In genomic region chr14:24650902-24651270, GRCm38 (mm10) we compare ENCODE assay signal across 11 mouse cellular contexts.
DNase-seq lines count a peak whose midpoint lies in the region; ATAC-seq lines count a peak whose summit lies in the region.
"Had no signal": no experiment of that assay in that cellular context is flagged by ENCODE, and none has a peak within 500 bp of the region (broad histone marks: within the 10 kb centered on the region; RNA-seq: fewer than 3 reads in every experiment).

No protein-coding gene starts in this region.

- DNase-seq in cerebellum, postnatal 10 days: peak; percentile 57 to 68
- DNase-seq in hindbrain, embryonic 11.5 days (ENCODE audit: low spot score): peak; percentile 30
- DNase-seq in kidney, adult 18-20 months: no peak
- no peak for DNase-seq in kidney, postnatal 25 days
- no peak for DNase-seq in cerebellum, adult 18-20 months
- DNase-seq: adrenal gland, postnatal 36 days; lung, postnatal 14 days had no signal

- H3K4me1 ChIP-seq in hindbrain, embryonic 11.5 days (replicated peaks; ENCODE audit: control insufficient read depth, insufficient read depth, low read length): no peaks in the 10 kb centered on the region
- peaks cover 43% of the 10 kb centered on the region for H3K4me1 ChIP-seq in midbrain, embryonic 13.5 days (replicated peaks)
- H3K4me1 ChIP-seq in stomach, embryonic 14.5 days (ENCODE audit: control insufficient read depth, insufficient read depth, low read length): no peaks in the 10 kb centered on the region

- H3K9me3 ChIP-seq in hindbrain, embryonic 11.5 days (ENCODE audit: control insufficient read depth, low read length): no peaks in the 10 kb centered on the region
- no peaks in the 10 kb centered on the region for H3K9me3 ChIP-seq in midbrain, embryonic 13.5 days
- no peaks in the 10 kb centered on the region for H3K9me3 ChIP-seq in stomach, embryonic 14.5 days (ENCODE audit: control insufficient read depth, low read depth, low read length)

- peak overlapping the region; percentile 7; the same call in 1 of the 2 replicates for H3K27ac ChIP-seq in hindbrain, embryonic 11.5 days (ENCODE audit: low read depth, low read length)
- peak overlapping the region; percentile 81 for H3K27ac ChIP-seq in midbrain, embryonic 13.5 days
- H3K27ac ChIP-seq in stomach, embryonic 14.5 days (ENCODE audit: low read length): no peak overlapping the region

- WGBS in hindbrain, embryonic 11.5 days: 42% methylated on average over 12 of the region's 12 CpGs
- WGBS in midbrain, embryonic 13.5 days: 33% methylated on average over 12 of the region's 12 CpGs
- WGBS in stomach, embryonic 14.5 days: 43% methylated on average over 12 of the region's 12 CpGs

- H3K4me2 ChIP-seq in hindbrain, embryonic 11.5 days (replicated peaks; ENCODE audit: low read depth, low read length): no peak overlapping the region
- H3K4me2 ChIP-seq in midbrain, embryonic 13.5 days (replicated peaks): no peak overlapping the region
- H3K4me2 ChIP-seq in stomach, embryonic 14.5 days (replicated peaks; ENCODE audit: low read depth, low read length): no peak overlapping the region
- H3K4me2 ChIP-seq: liver, embryonic 11.5 days had no signal

- no peaks in the 10 kb centered on the region for H3K36me3 ChIP-seq in hindbrain, embryonic 11.5 days (ENCODE audit: control insufficient read depth, insufficient read depth, low read length)
- no peaks in the 10 kb centered on the region for H3K36me3 ChIP-seq in midbrain, embryonic 13.5 days
- no peaks in the 10 kb centered on the region for H3K36me3 ChIP-seq in stomach, embryonic 14.5 days (ENCODE audit: control insufficient read depth, insufficient read depth, low read length)

- H3K4me3 ChIP-seq in hindbrain, embryonic 11.5 days (ENCODE audit: low read depth, low read length): no peak overlapping the region
- H3K4me3 ChIP-seq in midbrain, embryonic 13.5 days (replicated peaks): no peak overlapping the region
- H3K4me3 ChIP-seq in stomach, embryonic 14.5 days (ENCODE audit: low read depth, low read length): no peak overlapping the region

- ATAC-seq in cerebellum, adult (ENCODE audit: insufficient number of reproducible peaks, low FRiP score, low TSS enrichment): no peak
- ATAC-seq in hindbrain, embryonic 11.5 days (ENCODE audit: low FRiP score): no peak
- peak; percentile 47; the same call in 1 of the 2 replicates for ATAC-seq in midbrain, embryonic 13.5 days
- ATAC-seq in stomach, embryonic 14.5 days (ENCODE audit: insufficient number of reproducible peaks, insufficient read depth, low FRiP score, low read depth): peak; percentile 66; the same call in 1 of the 2 replicates

- H3K9ac ChIP-seq in hindbrain, embryonic 11.5 days (ENCODE audit: low read depth, low read length): no peak overlapping the region
- H3K9ac ChIP-seq in midbrain, embryonic 13.5 days (replicated peaks): 0 out of 2 replicates have a peak overlapping the region, but pooled peaks have one; percentile 15
- no peak overlapping the region for H3K9ac ChIP-seq in stomach, embryonic 14.5 days (replicated peaks; ENCODE audit: low read depth, low read length)

- no peaks in the 10 kb centered on the region for H3K27me3 ChIP-seq in hindbrain, embryonic 11.5 days (ENCODE audit: control insufficient read depth, insufficient read depth, low read length)
- H3K27me3 ChIP-seq in midbrain, embryonic 13.5 days: no peaks in the 10 kb centered on the region
- no peaks in the 10 kb centered on the region for H3K27me3 ChIP-seq in stomach, embryonic 14.5 days (ENCODE audit: control insufficient read depth, insufficient read depth, low read length)

Comparison
In these comparisons a context has a peak if more than half of its experiments do, and no peak if none do; other contexts are left out.
1. DNase-seq: peak in cerebellum, postnatal 10 days (2 of 2) and hindbrain, embryonic 11.5 days (single experiment); none in kidney, adult 18-20 months (single experiment), kidney, postnatal 25 days (0 of 2) and cerebellum, adult 18-20 months (0 of 2).
2. ATAC-seq: peak in midbrain, embryonic 13.5 days (single experiment) and stomach, embryonic 14.5 days (single experiment); none in cerebellum, adult (single experiment) and hindbrain, embryonic 11.5 days (single experiment).